Mouse (Mus musculus) thymus, postnatal 4 days (tissue): ENCODE measurements around the gene Adam8.
A peak's percentile ranks its signal among the peaks of the same experiment; 100 is the strongest.

Source experiments
- DNase-seq: peaks from one replicate; pipeline ENCODE4 v3.0.0; 2021

The Adam8 gene

DNA sequence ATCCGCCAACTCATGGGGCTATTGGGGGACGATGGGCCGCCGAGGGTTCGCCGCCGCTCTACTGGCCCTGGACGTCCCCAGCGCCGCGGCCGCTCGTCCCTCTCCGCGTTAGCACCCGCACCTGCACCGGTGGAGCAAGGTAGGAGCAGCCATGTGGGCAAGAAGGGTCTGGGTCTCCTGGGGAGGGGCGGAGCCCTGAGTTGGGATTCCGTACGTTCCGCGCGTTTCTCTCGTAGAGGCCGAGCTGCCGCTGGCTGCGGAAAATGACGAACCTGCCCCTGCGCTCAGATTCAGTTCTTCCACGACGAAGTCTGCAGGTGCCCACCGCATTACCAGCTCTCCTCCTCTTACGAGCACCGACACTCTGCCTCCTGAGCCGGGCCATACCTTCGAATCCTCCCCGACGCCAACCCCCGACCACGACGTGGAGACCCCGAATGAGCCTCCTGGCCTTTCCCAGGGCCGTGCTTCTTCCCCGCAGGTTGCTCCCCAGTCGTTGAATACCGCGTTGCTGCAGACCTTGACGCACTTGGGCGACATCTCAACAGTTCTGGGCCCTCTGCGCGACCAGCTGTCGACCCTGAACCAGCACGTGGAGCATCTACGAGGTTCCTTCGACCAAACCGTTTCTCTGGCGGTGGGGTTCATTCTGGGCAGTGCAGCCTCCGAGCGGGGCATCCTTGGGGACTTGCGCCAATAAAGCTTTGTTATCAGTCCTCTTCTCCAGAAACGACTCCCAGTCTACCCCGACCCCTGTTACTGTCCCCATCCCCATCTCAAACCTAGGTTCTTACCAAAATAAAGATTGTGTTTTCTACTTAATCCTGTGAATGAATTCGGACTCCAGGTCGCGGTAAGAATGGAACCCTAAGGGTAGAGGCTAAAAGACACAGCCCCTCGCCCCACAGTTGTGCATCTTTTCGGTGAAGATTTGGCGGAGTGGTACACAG lies 47.8 kb downstream of the Adam8 start:
- peak; percentile 15 for DNase-seq

DNA sequence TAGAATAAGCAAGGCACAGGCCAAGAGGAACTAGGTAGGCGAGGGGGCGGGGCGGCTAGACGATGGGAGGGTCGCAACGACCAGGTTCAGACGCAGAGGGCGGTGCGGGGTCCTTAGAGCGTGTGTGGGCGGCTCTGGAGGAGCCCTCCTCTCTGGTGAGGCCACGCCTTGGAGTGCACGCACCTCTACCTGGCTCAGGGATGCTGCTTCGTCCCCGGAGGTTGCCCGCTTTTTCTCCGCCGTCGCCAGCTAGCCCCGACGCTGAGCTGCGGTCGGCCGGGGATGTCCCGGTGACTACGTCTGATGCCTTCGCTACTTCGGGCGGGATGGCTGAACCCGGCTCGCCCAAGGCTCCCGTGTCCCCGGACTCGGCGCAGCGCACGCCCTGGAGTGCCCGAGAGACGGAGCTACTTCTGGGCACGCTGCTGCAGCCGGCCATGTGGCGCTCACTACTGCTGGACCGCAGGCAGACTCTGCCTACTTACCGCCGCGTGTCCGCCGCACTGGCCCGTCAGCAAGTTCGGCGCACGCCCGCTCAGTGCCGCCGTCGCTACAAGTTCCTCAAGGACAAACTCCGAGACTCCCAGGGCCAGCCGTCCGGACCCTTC lies 48.6 kb downstream of the Adam8 start, which contains the start of gene Utf1:
Gene Utf1 (plus strand): TSS at position 116 of the 608 bp plus-strand sequence.
- peak; percentile 58 for DNase-seq

DNA sequence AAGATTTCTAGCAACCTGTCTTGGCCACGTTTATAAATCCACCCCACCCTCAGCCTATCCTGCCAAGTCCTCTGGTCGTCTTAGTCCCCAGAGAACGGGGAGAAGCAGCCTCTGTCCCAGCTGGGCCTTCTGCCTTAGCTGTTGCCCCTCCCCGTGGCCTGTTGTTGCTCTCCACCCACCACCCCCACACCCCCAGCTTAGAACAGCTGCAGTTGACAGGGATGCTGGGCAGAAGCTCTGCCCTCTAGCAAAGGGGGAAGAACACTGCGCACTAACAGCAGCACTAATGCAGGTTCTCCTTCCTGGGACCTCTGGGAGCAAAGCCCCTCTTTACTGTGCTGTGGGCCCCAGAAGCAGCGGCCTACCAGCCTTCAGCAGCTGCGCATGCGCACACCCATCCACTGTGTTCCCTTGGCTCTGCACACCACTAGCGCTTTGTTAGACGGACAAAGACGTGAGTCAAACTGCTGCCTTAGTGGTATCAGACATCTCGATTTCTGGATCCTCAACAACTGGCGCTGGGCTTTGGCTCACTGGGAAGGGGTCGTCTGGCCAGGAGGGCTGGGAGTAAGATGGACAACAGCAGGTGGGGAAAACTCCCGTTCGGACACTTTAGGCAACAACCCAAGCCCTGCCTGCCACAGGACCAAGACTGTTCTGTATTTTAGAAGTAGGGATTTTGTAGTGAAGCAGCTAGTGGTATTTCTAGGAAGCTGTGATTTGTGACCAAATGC lies 51.7 kb downstream of the Adam8 start:
- no peak for DNase-seq

DNA sequence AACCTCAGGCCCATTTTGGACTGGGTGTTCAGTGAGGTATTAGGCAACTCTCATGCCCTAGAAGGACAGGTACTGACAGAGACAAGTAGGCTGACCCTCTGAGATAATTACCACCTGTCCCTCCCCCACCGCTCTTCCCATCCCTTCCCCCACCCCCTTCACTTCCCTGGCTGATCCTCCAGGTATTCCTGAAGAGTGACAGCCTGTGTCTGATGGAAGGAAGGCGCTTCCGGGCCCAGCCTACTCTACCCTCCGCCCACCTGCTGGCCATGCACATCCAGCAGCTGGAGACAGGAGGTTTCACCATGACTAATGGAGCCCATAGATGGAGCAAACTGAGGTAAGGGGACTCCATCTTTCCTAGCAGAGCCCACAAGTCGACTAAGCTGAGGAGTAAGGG lies 54.6 kb downstream of the Adam8 start:
- no peak for DNase-seq

DNA sequence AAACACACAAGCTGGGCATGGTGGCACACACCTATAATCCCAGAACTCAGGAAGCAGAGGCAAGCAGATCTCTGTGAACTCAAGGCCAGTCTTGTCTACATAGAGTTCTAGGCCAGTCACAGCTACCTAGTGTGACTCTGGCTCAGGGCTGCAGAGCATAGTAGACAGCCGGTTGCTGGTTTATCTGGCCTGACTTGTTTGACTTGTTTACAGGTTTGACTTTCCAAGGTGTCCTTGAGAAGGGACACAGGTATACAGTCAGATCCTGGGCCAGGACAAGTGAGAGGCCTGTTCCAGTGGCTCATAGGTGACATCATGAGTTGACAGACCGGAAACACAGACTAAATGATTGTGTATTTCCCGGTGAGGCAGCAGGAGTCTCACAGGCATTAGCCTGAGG lies 55.2 kb downstream of the Adam8 start:
- no peak for DNase-seq

DNA sequence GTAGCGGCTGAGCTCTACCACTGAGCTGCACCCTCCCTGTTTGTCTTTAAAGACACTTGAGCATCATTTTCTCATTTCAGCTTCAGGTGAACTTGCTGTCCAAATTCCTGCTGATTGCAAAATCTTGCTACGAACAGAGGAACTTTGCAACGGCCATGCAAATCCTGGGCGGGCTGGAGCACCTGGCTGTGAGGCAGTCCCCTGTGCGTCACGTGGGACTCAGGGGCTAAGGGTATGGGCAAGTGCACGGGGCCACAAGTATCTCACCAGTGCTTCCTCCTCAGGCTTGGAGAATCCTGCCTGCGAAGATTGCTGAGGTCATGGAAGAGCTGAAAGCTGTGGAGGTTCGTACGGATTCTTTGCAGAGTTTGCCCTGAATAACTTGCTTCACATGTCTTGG lies 55.7 kb downstream of the Adam8 start:
- DNase-seq: no peak

DNA sequence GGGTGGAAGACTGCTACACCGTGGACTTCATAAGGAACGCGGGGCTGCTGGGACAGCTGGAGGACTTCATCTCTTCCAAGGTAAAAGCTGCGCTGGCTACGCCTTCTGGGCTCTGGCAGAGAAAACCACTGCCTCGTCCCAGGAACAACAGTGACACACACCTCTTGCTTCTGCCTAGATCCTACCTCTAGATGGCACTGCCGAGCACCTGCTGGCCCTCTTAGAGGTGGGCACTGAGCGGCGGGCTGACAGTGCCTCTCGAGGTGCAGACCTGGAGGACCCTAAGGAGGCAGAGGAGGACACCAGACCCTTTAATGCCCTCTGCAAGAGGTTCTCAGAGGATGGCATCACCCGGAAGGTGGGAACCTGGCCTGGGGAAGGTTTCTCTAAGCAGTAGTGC lies 61.6 kb downstream of the Adam8 start:
- DNase-seq: peak; percentile 79
